Mouse (Mus musculus) liver, embryonic 14.5 days (tissue): Measurements from ENCODE around the gene Npat. TPM values are rescaled to one million over a fixed set of nuclear protein-coding genes. Genes with fewer than 3 reads are reported as not detected.

Experiments
- ATAC-seq: fragments of 200-750 bp; cut with Nextera tagmentation; 2 replicates; pipeline ENCODE4 v1.8.0; 2017; ENCODE audit warnings: moderate number of reproducible peaks, mild to moderate bottlenecking, moderate library complexity; ENCODE audit not compliant: insufficient read depth
- DNase-seq, 3 experiments: peaks; one replicate each; pipeline ENCODE4 v3.0.0-alpha.2; 2012 to 2013; ENCODE audit warnings: low read depth in 3 of 3, low spot score in 3 of 3
- H3K27ac ChIP-seq: fragments of 300-500 bp; sonication (generic); 2 replicates; pipeline ENCODE4 v1.5.1; 2014; ENCODE audit warnings: moderate library complexity, mild to moderate bottlenecking, control low read depth, inconsistent platforms
- H3K27me3 ChIP-seq: fragments of 300-500 bp; sonication (generic); 2 replicates; pipeline ENCODE4 v1.6.1; 2014; ENCODE audit warnings: mild to moderate bottlenecking, low read length, moderate library complexity; ENCODE audit not compliant: control insufficient read depth, insufficient read depth
- H3K36me3 ChIP-seq: fragments of 300-500 bp; sonication (generic); replicated peaks from 2 replicates; pipeline ENCODE4 v1.6.1; 2014; ENCODE audit warnings: low read depth; ENCODE audit not compliant: control insufficient read depth, insufficient read depth
- H3K4me1 ChIP-seq, 2 experiments: fragments of 200-500 bp in 1 of 2; fragments of 300-500 bp in 1 of 2; sonication (generic) in 1 of 2; replicated peaks; 2 replicates each; pipeline ENCODE4 v1.6.1; 2012 to 2014; ENCODE audit warnings: antibody characterized with exemption in 1 of 2, inconsistent platforms in 1 of 2, low read length in 1 of 2; ENCODE audit not compliant: control insufficient read depth in 2 of 2, insufficient read depth in 2 of 2
- H3K4me2 ChIP-seq: fragments of 300-500 bp; sonication (generic); 2 replicates; pipeline ENCODE4 v1.6.1; 2014; ENCODE audit warnings: low read depth, mild to moderate bottlenecking, control low read depth, moderate library complexity
- H3K4me3 ChIP-seq, 2 experiments: fragments of 200-500 bp in 1 of 2; fragments of 300-500 bp in 1 of 2; sonication (generic) in 1 of 2; 2 replicates each; pipeline ENCODE4 v1.5.1; 2012 to 2014; ENCODE audit warnings: low read depth in 2 of 2, low read length in 2 of 2, mild to moderate bottlenecking in 2 of 2, control low read depth in 1 of 2, inconsistent platforms in 1 of 2, moderate library complexity in 1 of 2; ENCODE audit not compliant: insufficient read depth in 1 of 2
- H3K9ac ChIP-seq: fragments of 300-500 bp; sonication (generic); replicated peaks from 2 replicates; pipeline ENCODE4 v1.6.1; 2014; ENCODE audit warnings: mild to moderate bottlenecking, control low read depth, moderate library complexity
- H3K9me3 ChIP-seq: fragments of 300-500 bp; sonication (generic); 2 replicates; pipeline ENCODE4 v1.6.1; 2016; ENCODE audit warnings: low read length, mixed read lengths; ENCODE audit not compliant: control insufficient read depth
- CTCF ChIP-seq: IDR thresholded peaks from 2 replicates; pipeline ENCODE4 v1.5.1; 2016; ENCODE audit warnings: antibody characterized with exemption, low read depth, control low read depth
- EP300 ChIP-seq: IDR thresholded peaks from 2 replicates; pipeline ENCODE4 v1.6.1; 2016; ENCODE audit warnings: antibody characterized with exemption, low read depth
- WGBS: fragments of 180-500 bp; shearing (Covaris S2); extraction: QIAGEN DNeasy Blood & Tissue Kit; methylation state at CpG from one replicate; pipeline ENCODE4 v1.1.7; 2014; ENCODE audit not compliant: insufficient replicate concordance; 5-methylcytosine and 5-hydroxymethylcytosine counted together
- polyA plus RNA-seq, 2 experiments: library from polyadenylated mRNA; depleted of rRNA in 1 of 2; stranded (reverse) in 1 of 2; unstranded in 1 of 2; fragments of >200 nt; fragmentation: Nextera tagmentation in 1 of 2; extraction: Ambion mirVana in 1 of 2; gene quantifications; 2 replicates each; pipeline versions ENCODE4 v1.2.1 to v1.2.3; 2012 to 2014

Gene Npat
- polyA plus RNA-seq, 2 experiments = 5.1 to 10.4 TPM

GRCm38 (mm10) chr9:53575721-53576120 is 38.9 kb downstream of the Npat start:
- Histone ChIP-seq H3K27me3 (no peaks in the 10 kb centered on the region), H3K4me3 (no peak overlapping the region), H3K9ac (no peak overlapping the region), H3K9me3 (no peaks in the 10 kb centered on the region), H3K27ac (no peak overlapping the region), H3K4me1 (no peaks in the 10 kb centered on the region; a peak in 1 of 4 replicates), H3K4me2 (no peak overlapping the region), H3K36me3 (peaks cover 28% of the 10 kb centered on the region)
- TF ChIP-seq CTCF (no peak), EP300 (no peak)
- no peak for ATAC-seq
- DNase-seq = no peak
- 76% methylated on average over 5 of the region's 5 CpGs for WGBS

- peaks cover 9% of the 10 kb centered on the region for H3K36me3 ChIP-seq
- DNase-seq = no peak
- TF ChIP-seq EP300 = no peak
- TF ChIP-seq CTCF = no peak
- no peak overlapping the region for H3K9ac ChIP-seq
- H3K4me1 ChIP-seq = no peaks in the 10 kb centered on the region
- no peak overlapping the region for H3K27ac ChIP-seq
- no peaks in the 10 kb centered on the region for H3K9me3 ChIP-seq
- no peak overlapping the region for H3K4me2 ChIP-seq
- no peak for ATAC-seq
- H3K27me3 ChIP-seq = no peaks in the 10 kb centered on the region
- 84% methylated on average over 4 of the region's 4 CpGs for WGBS
- no peak overlapping the region for H3K4me3 ChIP-seq
Observed at GRCm38 (mm10) chr9:53581870-53582269, 45.0 kb downstream of the Npat start.

- Histone ChIP-seq H3K36me3 (peaks cover 4% of the 10 kb centered on the region), H3K9me3 (no peaks in the 10 kb centered on the region), H3K4me3 (no peak overlapping the region), H3K4me2 (no peak overlapping the region), H3K27ac (no peak overlapping the region), H3K9ac (no peak overlapping the region), H3K27me3 (no peaks in the 10 kb centered on the region), H3K4me1 (no peaks in the 10 kb centered on the region)
- peak; percentile 28 to 47 (median 47) for DNase-seq
- WGBS = 3% methylated on average over 3 of the region's 3 CpGs
- peak; percentile 92 for TF ChIP-seq CTCF
- TF ChIP-seq EP300 = no peak
- ATAC-seq = 0 out of 2 replicates have a peak, but pooled peaks have one; percentile 31
Observed at GRCm38 (mm10) chr9:53594764-53595163, 57.9 kb downstream of the Npat start.

- WGBS = 71% methylated on average over 4 of the region's 4 CpGs
- Histone ChIP-seq H3K9ac (no peak overlapping the region), H3K27me3 (no peaks in the 10 kb centered on the region), H3K4me2 (no peak overlapping the region), H3K27ac (no peak overlapping the region), H3K4me3 (no peak overlapping the region), H3K9me3 (no peaks in the 10 kb centered on the region), H3K4me1 (no peaks in the 10 kb centered on the region), H3K36me3 (peaks cover 4% of the 10 kb centered on the region; the same call in 1 of the 2 replicates)
- no peak for TF ChIP-seq EP300
- DNase-seq = no peak
- ATAC-seq = no peak
Observed at GRCm38 (mm10) chr9:53596971-53597600, 60.2 kb downstream of the Npat start.

- Histone ChIP-seq H3K36me3 (no peaks in the 10 kb centered on the region), H3K9ac (no peak overlapping the region), H3K27ac (no peak overlapping the region), H3K4me3 (no peak overlapping the region), H3K4me1 (peaks cover 0 to 7% of the 10 kb centered on the region in 2 experiments; a peak in 2 of 4 replicates), H3K27me3 (no peaks in the 10 kb centered on the region), H3K9me3 (no peaks in the 10 kb centered on the region), H3K4me2 (no peak overlapping the region)
- ATAC-seq = no peak
- no peak for DNase-seq
- WGBS = 72% methylated on average over 6 of the region's 6 CpGs
- no peak for TF ChIP-seq CTCF
- no peak for TF ChIP-seq EP300
Observed at GRCm38 (mm10) chr9:53598631-53599030, 61.8 kb downstream of the Npat start.
